Mouse (Mus musculus) G1E (cell line): ENCODE results near the gene Slc29a4. TPM values are rescaled to one million over a fixed set of nuclear protein-coding genes. Genes with fewer than 3 reads are reported as not detected.

Experiments
- ATAC-seq: 2 replicates; pipeline ENCODE4 v1.8.0; 2016; ENCODE audit warnings: mild to moderate bottlenecking; ENCODE audit not compliant: insufficient number of reproducible peaks, poor library complexity, low FRiP score, severe bottlenecking; ENCODE audit errors: extremely low read depth
- DNase-seq: peaks from one replicate; pipeline ENCODE4 v3.0.0; 2012; ENCODE audit warnings: low spot score
- H3K27me3 ChIP-seq: 2 replicates; pipeline ENCODE4 v1.6.1; 2012; ENCODE audit warnings: mild to moderate bottlenecking, low read length, inconsistent platforms; ENCODE audit not compliant: insufficient read depth
- H3K36me3 ChIP-seq: replicated peaks from 2 replicates; pipeline ENCODE3; 2012; ENCODE audit warnings: mild to moderate bottlenecking, inconsistent platforms
- H3K4me1 ChIP-seq: 2 replicates; pipeline ENCODE4 v1.6.1; 2012; ENCODE audit warnings: low read depth, low read length, inconsistent platforms, mixed read lengths; ENCODE audit not compliant: insufficient read depth
- H3K4me3 ChIP-seq: 2 replicates; pipeline ENCODE4 v1.5.1; 2012; ENCODE audit warnings: low read depth, mild to moderate bottlenecking, inconsistent platforms, low read length, moderate library complexity, mixed read lengths
- H3K9me3 ChIP-seq: replicated peaks from 2 replicates; pipeline ENCODE4 v1.6.1; 2012; ENCODE audit warnings: inconsistent platforms
- CTCF ChIP-seq: IDR thresholded peaks from 2 replicates; pipeline ENCODE4 v1.5.1; 2012; ENCODE audit warnings: low read depth, low read length, inconsistent platforms, mixed read lengths
- GATA1 ChIP-seq: IDR thresholded peaks from 2 replicates; pipeline ENCODE4 v1.6.1; 2012; ENCODE audit warnings: borderline replicate concordance, low read length, inconsistent platforms, mixed read lengths
- GATA2 ChIP-seq: IDR thresholded peaks from 2 replicates; pipeline ENCODE4 v1.6.1; 2012; ENCODE audit warnings: low read depth, low read length, inconsistent platforms, borderline replicate concordance
- POLR2AphosphoS5 ChIP-seq: IDR thresholded peaks from 2 replicates; pipeline ENCODE4 v1.6.1; 2012; ENCODE audit warnings: low read depth, low read length, inconsistent platforms; ENCODE audit not compliant: insufficient replicate concordance
- TAL1 ChIP-seq: conservative IDR thresholded peaks from 2 replicates; pipeline ENCODE4 v1.6.1; 2012; ENCODE audit warnings: low read depth, low read length, inconsistent platforms, mixed read lengths
- polyA plus RNA-seq: library from polyadenylated mRNA; stranded (reverse); fragments of >175 nt; gene quantifications from 2 replicates; pipeline ENCODE4 v1.2.3, GENCODE M21; 2012
- total RNA-seq, 2 experiments: library from RNA; stranded (forward) in 1 of 2; stranded (reverse) in 1 of 2; fragments of 200-1000 nt in 1 of 2; fragments of >200 nt in 1 of 2; fragmentation: Nextera tagmentation in 1 of 2; gene quantifications; 2 replicates each; pipeline ENCODE4 v1.2.3; 2014 to 2017

Slc29a4 gene
- total and polyA plus RNA-seq, 3 experiments = 0.05 TPM; not detected in 2

DNA sequence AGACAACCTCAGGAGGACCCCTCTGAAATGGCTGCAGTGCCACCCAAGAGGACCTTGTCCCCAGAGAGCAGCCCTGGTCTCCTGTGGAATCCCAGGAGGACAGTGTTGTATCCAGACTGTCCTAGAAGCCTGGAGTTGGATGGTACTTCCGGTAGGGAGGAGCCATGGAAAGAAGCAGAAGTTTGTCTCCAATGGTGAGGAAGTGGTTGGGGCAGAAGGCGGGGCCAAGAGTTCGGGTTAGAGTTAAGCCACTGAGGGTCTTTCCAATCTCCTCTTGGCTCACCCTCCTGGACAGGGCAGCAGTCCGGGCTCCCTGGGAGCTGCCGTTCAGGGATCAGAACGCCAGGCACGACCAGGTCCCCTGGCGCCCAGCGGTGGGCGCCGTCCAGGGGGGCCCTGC, 72.0 kb downstream of the Slc29a4 start:
- H3K9me3 ChIP-seq = no peaks in the 10 kb centered on the region
- H3K4me1 ChIP-seq = 0 out of 2 replicates have a peak, but pooled peaks cover 2% of the 10 kb centered on the region
- peaks cover 52% of the 10 kb centered on the region for H3K36me3 ChIP-seq
- no peak for ATAC-seq
- TF ChIP-seq POLR2AphosphoS5 (no peak), TAL1 (no peak), CTCF (no peak), GATA2 (no peak), GATA1 (no peak)
- no peak for DNase-seq
- H3K4me3 ChIP-seq = no peak overlapping the region
- no peaks in the 10 kb centered on the region for H3K27me3 ChIP-seq

DNA sequence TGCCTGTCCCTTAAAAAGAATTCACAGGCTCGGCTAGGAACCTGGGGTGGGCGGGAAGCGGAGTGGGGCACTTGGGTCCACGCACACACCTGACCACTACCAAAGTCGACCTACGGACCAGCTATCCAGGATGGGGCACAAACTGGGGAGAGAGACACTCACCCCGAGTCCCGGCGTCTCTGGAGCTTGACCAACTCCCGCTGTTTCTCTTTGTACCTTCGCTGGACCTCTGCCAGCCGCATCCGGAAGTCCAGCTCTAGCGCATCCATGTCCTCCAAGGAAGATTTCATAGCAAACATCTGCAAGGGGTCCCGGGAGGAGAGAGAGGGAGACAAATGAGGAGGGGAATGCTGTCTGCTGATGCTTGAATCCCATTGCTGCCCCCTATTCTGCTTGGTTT, 72.6 kb downstream of the Slc29a4 start:
- Histone ChIP-seq H3K36me3 (peaks cover 52% of the 10 kb centered on the region), H3K27me3 (peaks cover 3% of the 10 kb centered on the region; the same call in 1 of the 2 replicates), H3K4me3 (no peak overlapping the region), H3K4me1 (0 out of 2 replicates have a peak, but pooled peaks cover 2% of the 10 kb centered on the region), H3K9me3 (no peaks in the 10 kb centered on the region)
- ATAC-seq (no peak), DNase-seq (no peak)
- TF ChIP-seq TAL1 (no peak), GATA2 (no peak), POLR2AphosphoS5 (no peak), GATA1 (no peak), CTCF (no peak)

GRCm38 (mm10) chr5:142766708-142767107, 74.4 kb downstream of the Slc29a4 start:
- 0 out of 2 replicates have a peak, but pooled peaks cover 2% of the 10 kb centered on the region for H3K4me1 ChIP-seq
- peaks cover 54% of the 10 kb centered on the region for H3K36me3 ChIP-seq
- H3K9me3 ChIP-seq = no peaks in the 10 kb centered on the region
- H3K4me3 ChIP-seq = no peak overlapping the region
- no peak for TF ChIP-seq TAL1
- TF ChIP-seq GATA2 = no peak
- TF ChIP-seq CTCF = no peak
- DNase-seq (no peak), ATAC-seq (no peak)
- peaks cover 3% of the 10 kb centered on the region; the same call in 1 of the 2 replicates for H3K27me3 ChIP-seq

GRCm38 (mm10) chr5:142767937-142768336, 75.6 kb downstream of the Slc29a4 start:
- H3K4me1 ChIP-seq = peaks cover 2% of the 10 kb centered on the region; the same call in 1 of the 2 replicates
- peak; percentile 49; the same call in 1 of the 2 replicates for ATAC-seq
- peak; percentile 69 for DNase-seq
- peaks cover 7% of the 10 kb centered on the region for H3K27me3 ChIP-seq
- peaks cover 54% of the 10 kb centered on the region for H3K36me3 ChIP-seq
- no peak for TF ChIP-seq CTCF
- no peak for TF ChIP-seq GATA2
- no peak overlapping the region for H3K4me3 ChIP-seq
- no peaks in the 10 kb centered on the region for H3K9me3 ChIP-seq

GRCm38 (mm10) chr5:142768352-142769267, 76.3 kb downstream of the Slc29a4 start:
- no peak for TF ChIP-seq TAL1
- TF ChIP-seq GATA2 = no peak
- TF ChIP-seq POLR2AphosphoS5 = no peak
- TF ChIP-seq CTCF = no peak
- no peak for TF ChIP-seq GATA1
- H3K4me3 ChIP-seq = no peak overlapping the region
- peaks cover 7% of the 10 kb centered on the region for H3K27me3 ChIP-seq
- H3K9me3 ChIP-seq = no peaks in the 10 kb centered on the region
- no peak for DNase-seq
- H3K36me3 ChIP-seq = peaks cover 59% of the 10 kb centered on the region
- ATAC-seq = no peak
- peaks cover 2% of the 10 kb centered on the region; the same call in 1 of the 2 replicates for H3K4me1 ChIP-seq

GRCm38 (mm10) chr5:142769641-142770040, 77.3 kb downstream of the Slc29a4 start:
- no peaks in the 10 kb centered on the region for H3K9me3 ChIP-seq
- no peak for DNase-seq
- TF ChIP-seq TAL1 (no peak), GATA1 (no peak)
- ATAC-seq = no peak
- H3K36me3 ChIP-seq = peaks cover 56% of the 10 kb centered on the region
- peaks cover 7% of the 10 kb centered on the region for H3K27me3 ChIP-seq
- H3K4me1 ChIP-seq = peaks cover 2% of the 10 kb centered on the region; the same call in 1 of the 2 replicates
- no peak overlapping the region for H3K4me3 ChIP-seq
